Mouse (Mus musculus): ENCODE measurements around the gene Cts6.
"Not testable (repeated sequence)": the region's sequence is repeated elsewhere in the genome, so short reads cannot be mapped to it uniquely, and the experiment has no call there.

Cts6 gene

GRCm38 (mm10) chr13:61203310-61203709, at the start of gene Cts6:
Cts6 (minus strand) TSS chr13:61203410.
- DNase-seq: no peak

DNA sequence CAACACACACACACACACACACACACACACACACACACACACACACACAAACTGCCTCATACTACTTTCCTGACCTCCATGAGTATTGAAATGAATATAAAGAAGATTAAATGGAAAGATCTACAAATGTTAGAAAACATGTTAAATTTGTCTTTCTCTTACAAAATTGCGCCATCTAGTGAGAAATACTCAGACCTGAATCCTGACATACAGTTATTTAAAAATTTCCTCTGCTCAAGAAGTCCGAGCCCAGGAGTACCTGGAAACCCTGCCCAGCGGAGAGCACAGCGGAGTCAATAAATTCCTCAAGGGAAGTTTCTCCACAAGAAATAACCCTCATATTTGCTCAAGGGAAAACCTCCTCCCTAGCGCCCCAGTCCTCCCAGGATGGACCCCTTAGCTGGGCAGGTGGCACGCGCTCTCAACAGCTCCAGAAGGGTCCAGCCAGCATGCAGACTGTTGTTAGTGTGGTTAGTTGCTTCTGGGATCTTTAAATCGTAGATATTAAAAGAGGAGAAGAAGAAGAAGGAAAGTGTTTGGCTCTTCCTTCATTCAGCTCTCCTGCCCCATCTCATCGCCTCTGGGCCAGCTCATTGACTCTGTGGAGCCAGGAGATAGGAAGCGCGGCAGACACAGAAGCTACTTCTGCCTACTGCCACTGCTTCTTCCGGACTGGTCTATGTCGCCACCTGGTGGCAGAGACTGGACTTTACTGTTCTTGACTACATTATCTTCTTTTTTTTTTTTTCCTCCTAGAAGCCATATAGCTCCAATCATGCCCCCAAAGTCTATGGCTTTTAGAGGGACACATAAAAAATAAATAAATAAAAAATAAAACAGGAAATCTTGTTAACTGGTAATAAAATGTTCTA, 38.1 kb upstream of the Cts6 start:
- no peak for DNase-seq

DNA sequence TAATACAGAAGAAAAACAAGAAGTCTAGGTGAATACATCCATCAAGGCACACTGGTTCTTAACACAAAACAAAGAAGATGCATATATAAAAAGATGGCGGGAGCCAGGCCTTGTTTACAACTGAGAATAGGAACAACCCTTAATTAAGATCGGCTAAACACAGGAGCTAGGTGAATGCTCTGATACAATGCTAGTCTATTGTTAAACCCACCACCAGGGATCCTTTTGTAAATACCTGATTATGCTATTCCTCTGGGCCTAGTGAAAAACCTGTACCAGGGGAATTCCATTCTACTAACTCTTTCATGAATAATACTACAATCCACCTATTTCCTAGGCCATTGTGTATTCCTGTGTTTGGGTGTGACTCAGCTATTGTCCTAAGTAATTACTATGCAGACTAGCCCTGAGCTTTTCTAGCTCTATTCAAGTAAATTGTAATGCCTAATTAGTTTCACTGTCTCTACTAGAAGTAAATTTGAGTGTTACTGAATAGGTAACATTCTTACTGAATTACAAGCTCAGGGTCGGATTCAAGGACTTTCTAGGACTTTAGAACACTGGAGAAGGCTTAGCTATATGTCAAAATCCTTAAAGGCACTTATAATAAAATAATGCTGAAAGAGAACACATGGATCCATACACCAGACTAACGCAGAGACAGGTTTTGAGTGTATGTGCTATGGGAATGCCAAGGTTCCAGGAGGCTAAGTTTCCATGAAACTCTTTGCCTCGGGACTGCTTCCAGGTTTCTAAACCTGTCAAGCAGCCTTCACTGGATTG, 17.9 kb downstream of the Cts6 start:
- DNase-seq: not testable (repeated sequence)

DNA sequence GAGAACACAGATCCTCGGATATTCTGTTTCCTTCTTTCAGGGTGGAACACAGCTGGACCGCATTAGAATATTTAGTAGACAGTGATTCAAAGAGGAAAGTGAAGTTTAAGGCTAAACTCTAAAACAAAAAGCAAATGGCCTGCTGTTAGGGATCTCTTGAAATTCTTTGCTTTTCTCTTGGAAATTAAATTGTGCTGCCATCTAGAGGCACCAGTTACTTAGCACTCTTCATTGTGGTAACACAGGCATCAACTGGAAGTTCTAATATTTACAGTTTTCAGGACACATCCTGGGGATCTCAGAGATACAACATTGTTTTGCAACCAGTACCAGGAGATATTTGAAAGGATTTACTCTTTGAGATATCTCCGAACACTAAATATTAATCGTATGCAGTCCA, 38.6 kb downstream of the Cts6 start:
- no peak for DNase-seq

DNA sequence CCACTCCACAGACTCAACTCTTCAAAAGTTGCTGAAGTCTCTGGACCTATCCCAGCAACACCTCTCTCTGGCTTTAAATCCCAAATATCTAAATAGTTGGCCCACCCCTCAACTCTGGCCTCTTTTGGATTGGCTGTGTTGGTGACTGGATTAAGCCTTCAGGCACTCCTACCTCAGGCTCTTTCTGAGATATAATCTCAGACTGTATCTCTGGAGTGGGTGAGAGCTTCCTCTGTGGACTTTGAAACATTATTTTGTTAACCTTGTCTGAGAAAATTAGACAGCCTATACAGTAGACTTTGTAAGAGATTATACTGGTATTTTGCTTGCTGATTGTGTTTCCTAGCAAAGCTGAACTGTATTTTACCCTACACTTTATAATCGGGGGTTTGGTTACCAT, 39.1 kb downstream of the Cts6 start, which contains the start of gene Ctsr:
TSS of gene Ctsr (minus strand) at position 101 of the 400 bp plus-strand sequence.
- no peak for DNase-seq

Measured in cerebellum, adult 11-12 months (tissue).